Mouse (Mus musculus): ENCODE measurements around the gene Ptges. TPM values are rescaled to one million over a fixed set of nuclear protein-coding genes. Genes with fewer than 3 reads are reported as not detected.
"Not testable (repeated sequence)": the region's sequence is repeated elsewhere in the genome, so short reads cannot be mapped to it uniquely, and the experiment has no call there.

The Ptges gene
- polyA plus RNA-seq, 1 experiment from 2014 or later, result 44.2 TPM

- no peaks in the 10 kb centered on the region for H3K36me3 ChIP-seq (ENCODE audit: insufficient read depth, low read length)
- no peaks in the 10 kb centered on the region for H3K4me1 ChIP-seq (replicated peaks; ENCODE audit: insufficient read depth, low read length)
- H3K4me3 ChIP-seq (replicated peaks; ENCODE audit: low read depth, low read length), result no peak overlapping the region
- no peak for TF ChIP-seq CTCF (IDR thresholded peaks at IDR 0.05; ENCODE audit: low read depth)
- H3K27ac ChIP-seq, result no peak overlapping the region
- ATAC-seq (replicated peaks; ENCODE audit: low FRiP score, low read depth), result no peak
- H3K9me3 ChIP-seq (replicated peaks; ENCODE audit: low read length), result no peaks in the 10 kb centered on the region
- H3K4me2 ChIP-seq (ENCODE audit: low read length), result no peak overlapping the region
- no peaks in the 10 kb centered on the region for H3K27me3 ChIP-seq (ENCODE audit: insufficient read depth, low read length)
- WGBS, result 86% methylated on average over 5 of the region's 5 CpGs
- no peak for DNase-seq (ENCODE audit: low spot score)
- H3K9ac ChIP-seq (ENCODE audit: low read depth, low read length), result no peak overlapping the region
Observed at GRCm38 (mm10) chr2:30941586-30941985, 11.9 kb upstream of the Ptges start.

GRCm38 (mm10) chr2:30938574-30938991 lies 8.9 kb upstream of the Ptges start:
- 48% methylated on average over 4 of the region's 4 CpGs for WGBS
- TF ChIP-seq CTCF (IDR thresholded peaks at IDR 0.05; ENCODE audit: low read depth), result no peak
- no peak overlapping the region for H3K9ac ChIP-seq (ENCODE audit: low read depth, low read length)

GRCm38 (mm10) chr2:30937731-30938130 lies 8.1 kb upstream of the Ptges start:
- H3K4me3 ChIP-seq (replicated peaks; ENCODE audit: low read depth, low read length), result no peak overlapping the region
- no peaks in the 10 kb centered on the region for H3K27me3 ChIP-seq (ENCODE audit: insufficient read depth, low read length)
- 75% methylated on average over 8 of the region's 8 CpGs for WGBS
- DNase-seq (ENCODE audit: low spot score), result no peak
- H3K4me2 ChIP-seq (ENCODE audit: low read length), result no peak overlapping the region
- H3K27ac ChIP-seq, result no peak overlapping the region
- no peak for ATAC-seq (replicated peaks; ENCODE audit: low FRiP score, low read depth)
- H3K36me3 ChIP-seq (ENCODE audit: insufficient read depth, low read length), result no peaks in the 10 kb centered on the region
- H3K9ac ChIP-seq (ENCODE audit: low read depth, low read length), result no peak overlapping the region
- H3K4me1 ChIP-seq (replicated peaks; ENCODE audit: insufficient read depth, low read length), result no peaks in the 10 kb centered on the region
- TF ChIP-seq CTCF (IDR thresholded peaks at IDR 0.05; ENCODE audit: low read depth), result no peak
- no peaks in the 10 kb centered on the region for H3K9me3 ChIP-seq (replicated peaks; ENCODE audit: low read length)

More at GRCm38 (mm10) chr2:30938574-30938991, 8.9 kb upstream of the Ptges start:
- no peaks in the 10 kb centered on the region for H3K4me1 ChIP-seq (replicated peaks; ENCODE audit: insufficient read depth, low read length)
- no peaks in the 10 kb centered on the region for H3K27me3 ChIP-seq (ENCODE audit: insufficient read depth, low read length)
- H3K36me3 ChIP-seq (ENCODE audit: insufficient read depth, low read length), result no peaks in the 10 kb centered on the region
- H3K27ac ChIP-seq, result no peak overlapping the region
- H3K4me2 ChIP-seq (ENCODE audit: low read length), result no peak overlapping the region
- no peak for ATAC-seq (replicated peaks; ENCODE audit: low FRiP score, low read depth)
- no peaks in the 10 kb centered on the region for H3K9me3 ChIP-seq (replicated peaks; ENCODE audit: low read length)
- H3K4me3 ChIP-seq (replicated peaks; ENCODE audit: low read depth, low read length), result no peak overlapping the region
- no peak for DNase-seq (ENCODE audit: low spot score)

DNA sequence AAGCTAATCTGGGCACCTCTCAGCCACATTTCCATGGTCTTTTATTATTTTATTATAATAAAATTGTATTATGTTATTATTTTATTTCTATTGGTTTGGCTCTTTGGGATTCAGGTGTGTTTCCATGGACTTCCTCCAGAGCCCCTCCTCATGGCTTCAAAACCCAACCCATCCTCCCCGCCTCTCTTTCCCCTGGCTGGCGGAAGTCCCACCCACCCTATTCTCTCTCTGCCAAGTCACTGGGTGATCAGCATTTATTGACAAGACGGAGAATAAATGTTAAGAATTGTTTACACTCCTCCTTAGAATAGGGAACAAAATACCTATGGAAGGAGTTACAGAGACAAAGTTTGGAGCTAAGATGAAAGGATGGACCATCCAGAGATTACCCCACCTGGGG lies 7.1 kb upstream of the Ptges start:
- TF ChIP-seq CTCF (IDR thresholded peaks at IDR 0.05; ENCODE audit: low read depth), result no peak
- Histone ChIP-seq H3K9me3 (replicated peaks; ENCODE audit: low read length) (no peaks in the 10 kb centered on the region), H3K4me3 (replicated peaks; ENCODE audit: low read depth, low read length) (no peak overlapping the region), H3K9ac (ENCODE audit: low read depth, low read length) (no peak overlapping the region), H3K36me3 (ENCODE audit: insufficient read depth, low read length) (no peaks in the 10 kb centered on the region), H3K4me2 (ENCODE audit: low read length) (no peak overlapping the region), H3K27me3 (ENCODE audit: insufficient read depth, low read length) (no peaks in the 10 kb centered on the region), H3K27ac (no peak overlapping the region), H3K4me1 (replicated peaks; ENCODE audit: insufficient read depth, low read length) (no peaks in the 10 kb centered on the region)
- ATAC-seq (replicated peaks; ENCODE audit: low FRiP score, low read depth), result no peak
- 75% methylated on average over 3 of the region's 3 CpGs for WGBS
- no peak for DNase-seq (ENCODE audit: low spot score)

GRCm38 (mm10) chr2:30933917-30934450 lies 4.3 kb upstream of the Ptges start:
- H3K4me2 ChIP-seq (ENCODE audit: low read length), result no peak overlapping the region
- no peaks in the 10 kb centered on the region for H3K9me3 ChIP-seq (replicated peaks; ENCODE audit: low read length)
- no peaks in the 10 kb centered on the region for H3K27me3 ChIP-seq (ENCODE audit: insufficient read depth, low read length)
- 21% methylated on average over 7 of the region's 7 CpGs for WGBS
- TF ChIP-seq CTCF (IDR thresholded peaks at IDR 0.05; ENCODE audit: low read depth), result peak; percentile 97
- H3K4me3 ChIP-seq (replicated peaks; ENCODE audit: low read depth, low read length), result no peak overlapping the region
- H3K27ac ChIP-seq, result no peak overlapping the region
- H3K9ac ChIP-seq (ENCODE audit: low read depth, low read length), result no peak overlapping the region
- ATAC-seq (replicated peaks; ENCODE audit: low FRiP score, low read depth) (no peak), DNase-seq (ENCODE audit: low spot score) (peak; percentile 89)
- H3K36me3 ChIP-seq (ENCODE audit: insufficient read depth, low read length), result no peaks in the 10 kb centered on the region
- peaks cover 9% of the 10 kb centered on the region; the same call in 1 of the 2 replicates for H3K4me1 ChIP-seq (replicated peaks; ENCODE audit: insufficient read depth, low read length)

- Histone ChIP-seq H3K27ac (no peak overlapping the region), H3K9me3 (replicated peaks; ENCODE audit: low read length) (no peaks in the 10 kb centered on the region), H3K4me3 (replicated peaks; ENCODE audit: low read depth, low read length) (no peak overlapping the region), H3K4me2 (ENCODE audit: low read length) (no peak overlapping the region), H3K36me3 (ENCODE audit: insufficient read depth, low read length) (no peaks in the 10 kb centered on the region), H3K9ac (ENCODE audit: low read depth, low read length) (no peak overlapping the region), H3K4me1 (replicated peaks; ENCODE audit: insufficient read depth, low read length) (peaks cover 12% of the 10 kb centered on the region; the same call in 1 of the 2 replicates), H3K27me3 (ENCODE audit: insufficient read depth, low read length) (no peaks in the 10 kb centered on the region)
- WGBS, result 77% methylated on average over 6 of the region's 6 CpGs
- TF ChIP-seq CTCF (IDR thresholded peaks at IDR 0.05; ENCODE audit: low read depth), result no peak
- no peak for DNase-seq (ENCODE audit: low spot score)
- ATAC-seq (replicated peaks; ENCODE audit: low FRiP score, low read depth), result no peak
Observed at GRCm38 (mm10) chr2:30933032-30933431, 3.4 kb upstream of the Ptges start.

DNA sequence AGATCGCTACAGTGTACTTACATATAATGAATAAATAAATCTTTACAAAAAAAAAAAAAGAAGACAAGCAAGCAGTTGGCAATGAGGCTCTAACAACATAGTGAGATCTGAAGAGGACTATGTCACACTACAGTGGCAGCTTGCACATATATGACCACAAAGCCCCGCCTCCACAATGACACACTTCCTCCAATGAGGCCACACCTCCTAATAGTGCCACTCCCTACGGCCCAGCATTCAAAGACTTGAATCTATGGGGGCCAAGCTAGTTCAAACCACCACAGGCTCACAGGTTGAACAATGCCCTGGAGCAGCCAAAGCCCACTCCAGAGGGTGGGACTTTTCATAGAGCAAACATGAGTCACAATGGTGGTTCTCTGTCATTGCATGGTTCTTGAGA lies 2.3 kb upstream of the Ptges start:
- H3K4me1 ChIP-seq (replicated peaks; ENCODE audit: insufficient read depth, low read length), result peaks cover 12% of the 10 kb centered on the region; the same call in 1 of the 2 replicates
- TF ChIP-seq CTCF (IDR thresholded peaks at IDR 0.05; ENCODE audit: low read depth), result no peak
- ATAC-seq (replicated peaks; ENCODE audit: low FRiP score, low read depth) (no peak), DNase-seq (ENCODE audit: low spot score) (no peak)
- no peak overlapping the region for H3K27ac ChIP-seq
- no peak overlapping the region for H3K9ac ChIP-seq (ENCODE audit: low read depth, low read length)
- WGBS, result 81% methylated on average over 3 of the region's 3 CpGs
- no peaks in the 10 kb centered on the region for H3K36me3 ChIP-seq (ENCODE audit: insufficient read depth, low read length)
- no peaks in the 10 kb centered on the region for H3K9me3 ChIP-seq (replicated peaks; ENCODE audit: low read length)
- no peaks in the 10 kb centered on the region for H3K27me3 ChIP-seq (ENCODE audit: insufficient read depth, low read length)
- H3K4me2 ChIP-seq (ENCODE audit: low read length), result no peak overlapping the region
- H3K4me3 ChIP-seq (replicated peaks; ENCODE audit: low read depth, low read length), result no peak overlapping the region

DNA sequence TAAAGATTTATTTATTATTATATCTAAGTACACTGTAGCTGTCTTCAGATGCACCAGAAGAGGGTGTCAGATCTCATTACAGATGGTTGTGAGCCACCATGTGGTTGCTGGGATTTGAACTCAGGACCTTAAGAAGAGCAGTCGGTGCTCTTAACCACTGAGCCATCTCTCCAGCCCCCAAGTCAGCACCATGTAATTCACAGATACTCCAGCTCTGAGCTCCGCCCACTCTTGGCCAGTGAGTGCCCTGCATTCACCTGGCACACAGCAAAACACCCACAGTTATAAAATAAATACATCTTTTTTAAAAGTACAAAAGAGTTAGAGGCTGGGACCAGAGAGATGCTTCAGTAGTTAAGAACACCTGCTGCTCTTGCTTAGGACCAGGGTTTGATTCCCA lies 1.2 kb upstream of the Ptges start:
- WGBS, result 94% methylated on average over 2 of the region's 2 CpGs
- not testable (repeated sequence) for H3K4me3 ChIP-seq (replicated peaks; ENCODE audit: low read depth, low read length); ATAC-seq (replicated peaks; ENCODE audit: low FRiP score, low read depth); H3K9me3 ChIP-seq (replicated peaks; ENCODE audit: low read length); DNase-seq (ENCODE audit: low spot score); H3K27ac ChIP-seq; H3K36me3 ChIP-seq (ENCODE audit: insufficient read depth, low read length); H3K9ac ChIP-seq (ENCODE audit: low read depth, low read length); H3K27me3 ChIP-seq (ENCODE audit: insufficient read depth, low read length); H3K4me2 ChIP-seq (ENCODE audit: low read length)
- H3K4me1 ChIP-seq (replicated peaks; ENCODE audit: insufficient read depth, low read length), result peaks cover 12% of the 10 kb centered on the region; the same call in 1 of the 2 replicates
